Mouse (Mus musculus) embryonic facial prominence, embryonic 15.5 days (tissue): ENCODE data around the gene Pacrg. TPM values are rescaled to one million over a fixed set of nuclear protein-coding genes. Genes with fewer than 3 reads are reported as not detected.

Source experiments
- ATAC-seq: fragments of 200-750 bp; cut with Nextera tagmentation; 2 replicates; pipeline ENCODE4 v1.8.0; 2017; ENCODE audit warnings: low read depth, moderate TSS enrichment; ENCODE audit not compliant: insufficient number of reproducible peaks, low FRiP score, low TSS enrichment
- H3K27ac ChIP-seq: fragments of 300-500 bp; sonication (generic); replicated peaks from 2 replicates; pipeline ENCODE4 v1.5.1; 2015; ENCODE audit warnings: mild to moderate bottlenecking, inconsistent platforms
- H3K27me3 ChIP-seq: fragments of 300-500 bp; sonication (generic); 2 replicates; pipeline ENCODE4 v1.6.1; 2015; ENCODE audit warnings: inconsistent platforms
- H3K36me3 ChIP-seq: fragments of 300-500 bp; sonication (generic); 2 replicates; pipeline ENCODE4 v1.6.1; 2015; ENCODE audit warnings: mild to moderate bottlenecking, inconsistent platforms
- H3K4me1 ChIP-seq: fragments of 300-500 bp; sonication (generic); 2 replicates; pipeline ENCODE4 v1.6.1; 2015; ENCODE audit warnings: inconsistent platforms
- H3K4me2 ChIP-seq: fragments of 300-500 bp; sonication (generic); replicated peaks from 2 replicates; pipeline ENCODE4 v1.6.1; 2015; ENCODE audit warnings: mild to moderate bottlenecking, inconsistent platforms
- H3K4me3 ChIP-seq: fragments of 300-500 bp; sonication (generic); replicated peaks from 2 replicates; pipeline ENCODE4 v1.5.1; 2015; ENCODE audit warnings: mild to moderate bottlenecking, inconsistent platforms
- H3K9ac ChIP-seq: fragments of 300-500 bp; sonication (generic); 2 replicates; pipeline ENCODE4 v1.6.1; 2015; ENCODE audit warnings: inconsistent platforms
- H3K9me3 ChIP-seq: fragments of 300-500 bp; sonication (generic); replicated peaks from 2 replicates; pipeline ENCODE4 v1.6.1; 2016; ENCODE audit warnings: inconsistent platforms
- WGBS: fragments of 180-500 bp; shearing (Covaris S2); methylation state at CpG from one replicate; pipeline ENCODE4 v1.1.7; 2015; 5-methylcytosine and 5-hydroxymethylcytosine counted together
- polyA plus RNA-seq: library from polyadenylated mRNA; unstranded; fragments of >200 nt; fragmentation: Nextera tagmentation; extraction: Ambion mirVana; gene quantifications from 2 replicates; pipeline ENCODE4 v1.2.1, GENCODE M21; 2015

Gene Pacrg
- polyA plus RNA-seq, 1 experiment from 2014 or later, result 5.4 TPM

DNA sequence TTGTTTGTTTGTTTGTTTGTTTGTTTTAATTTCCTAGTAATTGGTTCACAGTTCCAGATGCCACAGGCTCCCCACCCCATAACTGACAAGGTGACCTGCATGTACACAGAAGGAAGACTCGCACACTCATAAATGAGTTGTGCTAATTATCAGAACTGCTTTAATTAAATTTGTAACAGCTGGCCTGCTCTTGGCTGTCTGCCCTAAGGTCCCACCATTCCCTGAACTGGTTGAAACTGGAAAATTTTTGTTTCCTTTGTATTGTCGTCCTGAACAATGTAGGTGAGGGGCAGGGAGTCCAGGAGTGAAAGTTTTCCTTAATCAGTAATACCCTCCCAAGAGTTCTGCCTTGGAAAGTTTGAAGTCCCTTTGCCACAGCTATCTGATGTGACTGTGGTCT is 219.5 kb downstream of the Pacrg start:
- Histone ChIP-seq H3K9ac (no peak overlapping the region), H3K4me1 (no peaks in the 10 kb centered on the region), H3K4me3 (no peak overlapping the region), H3K27ac (no peak overlapping the region), H3K27me3 (no peaks in the 10 kb centered on the region), H3K4me2 (no peak overlapping the region), H3K36me3 (no peaks in the 10 kb centered on the region), H3K9me3 (no peaks in the 10 kb centered on the region)
- WGBS, result 55% methylated on average over 2 of the region's 2 CpGs
- ATAC-seq, result no peak

DNA sequence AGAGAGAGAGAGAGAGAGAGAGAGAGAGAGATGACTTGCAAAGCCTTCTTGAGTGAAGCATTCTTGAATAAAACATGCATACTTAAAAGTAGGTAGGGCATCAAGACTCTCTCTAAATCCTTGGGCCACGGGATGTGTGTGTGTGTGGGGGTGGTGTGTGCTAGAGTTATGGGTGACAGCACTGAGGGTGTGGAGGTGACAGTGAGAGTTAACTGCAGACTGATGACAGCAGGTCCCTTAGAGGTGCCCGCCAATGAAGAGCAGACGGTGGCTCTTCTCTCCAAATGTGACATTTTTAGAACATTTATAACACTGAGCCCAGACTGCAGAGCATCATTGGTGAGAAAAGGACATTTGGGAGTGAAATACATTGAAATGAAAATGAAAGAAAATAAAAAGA is 220.2 kb downstream of the Pacrg start:
- no peak overlapping the region for H3K9ac ChIP-seq
- H3K27me3 ChIP-seq, result no peaks in the 10 kb centered on the region
- no peaks in the 10 kb centered on the region for H3K4me1 ChIP-seq
- 75% methylated on average over 3 of the region's 3 CpGs for WGBS
- ATAC-seq, result no peak
- no peak overlapping the region for H3K4me3 ChIP-seq
- H3K36me3 ChIP-seq, result no peaks in the 10 kb centered on the region
- no peaks in the 10 kb centered on the region for H3K9me3 ChIP-seq
- H3K27ac ChIP-seq, result no peak overlapping the region
- no peak overlapping the region for H3K4me2 ChIP-seq

DNA sequence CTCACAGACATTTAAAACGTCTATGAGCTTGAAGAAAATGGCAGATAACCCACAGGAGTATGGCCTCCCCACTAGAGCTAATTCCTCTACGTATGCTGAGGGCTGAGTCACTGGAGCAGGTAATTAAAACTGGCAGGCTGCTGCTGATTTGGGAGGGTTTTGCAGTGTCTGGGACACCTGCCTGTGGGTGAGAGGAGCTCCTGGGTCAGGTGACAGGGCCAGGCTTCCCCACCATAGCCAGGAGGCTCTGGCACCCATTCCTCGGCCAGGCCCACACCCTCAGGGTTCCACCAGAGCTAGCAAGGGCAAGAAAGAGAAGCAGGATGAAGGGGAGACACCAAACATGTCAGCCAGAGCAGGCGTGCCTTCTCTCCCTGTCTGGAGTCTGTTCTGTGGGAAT is 222.5 kb downstream of the Pacrg start:
- 41% methylated on average over 4 of the region's 4 CpGs for WGBS
- Histone ChIP-seq H3K27me3 (no peaks in the 10 kb centered on the region), H3K36me3 (no peaks in the 10 kb centered on the region), H3K9ac (no peak overlapping the region), H3K4me1 (no peaks in the 10 kb centered on the region), H3K4me2 (no peak overlapping the region), H3K9me3 (no peaks in the 10 kb centered on the region), H3K4me3 (no peak overlapping the region), H3K27ac (no peak overlapping the region)
- ATAC-seq, result no peak

DNA sequence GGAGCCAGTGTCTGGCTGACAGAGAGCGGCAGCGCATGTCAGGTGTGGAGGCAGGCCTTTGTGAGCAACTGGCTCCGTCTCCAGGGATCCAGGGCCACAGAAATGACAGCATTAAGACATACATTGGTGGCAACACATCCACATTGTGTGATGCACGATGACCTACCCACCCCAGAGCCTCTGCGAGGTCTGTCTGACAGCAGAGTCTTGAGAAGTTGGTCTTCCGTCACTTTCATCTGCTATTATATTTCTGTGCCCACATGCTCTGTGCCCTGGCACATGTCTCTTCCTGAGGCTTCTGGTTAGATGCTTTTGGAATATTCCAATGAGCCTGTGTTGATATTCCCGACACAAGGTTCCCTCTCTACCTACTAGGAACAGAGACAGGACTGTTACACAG is 224.5 kb downstream of the Pacrg start:
- ATAC-seq, result no peak
- Histone ChIP-seq H3K9me3 (no peaks in the 10 kb centered on the region), H3K9ac (no peak overlapping the region), H3K4me1 (no peaks in the 10 kb centered on the region), H3K4me3 (no peak overlapping the region), H3K27me3 (no peaks in the 10 kb centered on the region), H3K27ac (no peak overlapping the region), H3K36me3 (no peaks in the 10 kb centered on the region), H3K4me2 (no peak overlapping the region)
- 92% methylated on average over 7 of the region's 7 CpGs for whole genome bisulfite sequencing

DNA sequence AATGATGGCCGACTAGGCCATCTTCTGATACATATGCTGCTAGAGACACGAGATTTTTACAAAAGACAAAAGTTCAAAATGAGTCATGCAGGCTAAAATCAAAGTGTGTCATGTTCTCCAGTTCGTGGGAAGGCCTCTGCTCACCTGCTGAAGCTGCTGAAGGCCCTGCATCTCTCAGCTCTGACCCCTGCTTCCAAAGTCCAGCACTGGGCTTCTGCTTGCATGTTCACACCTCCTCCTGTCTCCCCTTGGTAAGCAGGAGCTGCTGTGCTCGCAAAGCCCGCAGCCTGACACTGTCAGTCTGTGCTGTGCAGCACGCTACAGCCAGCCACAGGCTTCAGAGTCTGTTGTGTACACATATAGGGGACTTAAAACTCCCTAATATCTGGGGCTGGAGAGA is 225.4 kb downstream of the Pacrg start:
- H3K27ac ChIP-seq, result no peak overlapping the region
- no peak overlapping the region for H3K4me2 ChIP-seq
- H3K4me1 ChIP-seq, result no peaks in the 10 kb centered on the region; the same call in 1 of the 2 replicates
- H3K36me3 ChIP-seq, result no peaks in the 10 kb centered on the region
- no peaks in the 10 kb centered on the region for H3K27me3 ChIP-seq
- H3K9me3 ChIP-seq, result no peaks in the 10 kb centered on the region
- no peak for ATAC-seq
- 83% methylated on average over 6 of the region's 6 CpGs for WGBS
- H3K4me3 ChIP-seq, result no peak overlapping the region
- no peak overlapping the region for H3K9ac ChIP-seq

DNA sequence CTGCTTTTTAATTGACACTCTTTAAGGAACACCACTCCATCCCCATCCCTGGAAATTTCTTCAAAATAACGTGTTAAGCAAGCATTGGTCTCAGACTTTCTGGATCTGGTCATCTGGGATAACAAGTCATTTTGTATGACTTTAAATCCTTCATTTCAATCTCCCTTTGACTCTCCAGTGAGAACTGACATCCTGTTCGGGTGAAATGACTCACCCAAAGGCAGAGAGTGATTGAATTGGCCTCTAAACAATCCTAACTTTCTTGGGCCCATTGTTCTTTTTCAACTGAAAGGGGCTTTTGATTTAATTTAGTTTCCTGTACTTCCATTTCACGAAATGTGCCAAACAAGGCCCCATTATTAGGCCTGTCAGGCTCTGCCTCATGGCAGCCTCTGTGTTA is 228.5 kb downstream of the Pacrg start:
- H3K9me3 ChIP-seq, result no peaks in the 10 kb centered on the region
- no peaks in the 10 kb centered on the region; the same call in 1 of the 2 replicates for H3K4me1 ChIP-seq
- H3K4me3 ChIP-seq, result no peak overlapping the region
- H3K36me3 ChIP-seq, result no peaks in the 10 kb centered on the region
- no peak for ATAC-seq
- H3K4me2 ChIP-seq, result no peak overlapping the region
- no peaks in the 10 kb centered on the region for H3K27me3 ChIP-seq
- H3K9ac ChIP-seq, result no peak overlapping the region
- H3K27ac ChIP-seq, result no peak overlapping the region
- WGBS, result 40% methylated on average over 3 of the region's 3 CpGs

DNA sequence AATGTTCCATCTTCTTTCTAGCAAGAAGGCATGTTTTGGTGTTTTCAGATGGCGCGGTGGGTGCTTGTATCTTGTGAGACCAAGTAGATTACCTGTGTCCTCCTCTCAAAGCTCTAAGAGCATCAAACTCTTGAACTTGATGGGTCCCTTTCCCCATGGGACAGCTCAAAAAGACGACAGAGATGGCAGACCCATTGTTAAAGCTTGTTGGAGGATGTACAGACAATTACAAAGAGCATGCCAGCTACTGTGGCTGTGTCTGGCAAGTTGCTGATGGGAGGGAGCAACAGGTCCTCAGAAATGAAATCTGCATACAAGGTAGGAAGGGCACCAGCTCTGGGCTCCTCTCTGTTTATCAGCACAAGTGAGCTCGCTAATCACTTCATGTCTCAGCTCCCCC is 232.0 kb downstream of the Pacrg start:
- WGBS, result 71% methylated on average over 4 of the region's 4 CpGs
- ATAC-seq, result no peak

DNA sequence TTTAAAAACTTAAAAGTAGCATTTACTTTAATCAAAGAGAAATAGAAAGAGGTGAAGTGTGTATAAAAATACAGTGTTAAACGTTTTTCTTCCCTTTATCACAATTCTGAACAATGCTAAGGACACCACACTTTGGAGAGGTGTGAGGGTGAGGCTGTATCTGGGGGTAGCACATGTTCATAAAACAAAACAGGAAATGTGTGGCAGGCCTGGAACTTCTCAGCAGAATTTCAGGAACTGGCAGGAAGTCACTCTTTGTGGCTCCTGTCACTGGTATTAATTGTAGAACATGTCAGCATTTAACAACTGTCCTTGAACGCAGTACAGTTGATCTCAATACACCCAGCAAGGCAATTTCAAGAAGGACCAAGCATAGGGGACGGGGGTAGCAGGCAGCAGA is 234.0 kb downstream of the Pacrg start:
- Histone ChIP-seq H3K4me3 (no peak overlapping the region), H3K27ac (no peak overlapping the region), H3K27me3 (no peaks in the 10 kb centered on the region), H3K4me1 (no peaks in the 10 kb centered on the region; the same call in 1 of the 2 replicates), H3K9me3 (no peaks in the 10 kb centered on the region), H3K4me2 (no peak overlapping the region), H3K36me3 (no peaks in the 10 kb centered on the region), H3K9ac (no peak overlapping the region)
- no peak for ATAC-seq
- 42% methylated on average over 3 of the region's 3 CpGs for WGBS

More for the DNA sequence above, 232.0 kb downstream of the Pacrg start:
- no peak overlapping the region for H3K4me3 ChIP-seq
- H3K9ac ChIP-seq, result no peak overlapping the region
- H3K27me3 ChIP-seq, result no peaks in the 10 kb centered on the region
- H3K4me2 ChIP-seq, result no peak overlapping the region
- no peaks in the 10 kb centered on the region for H3K9me3 ChIP-seq
- H3K4me1 ChIP-seq, result no peaks in the 10 kb centered on the region; the same call in 1 of the 2 replicates
- no peaks in the 10 kb centered on the region for H3K36me3 ChIP-seq
- H3K27ac ChIP-seq, result no peak overlapping the region

DNA sequence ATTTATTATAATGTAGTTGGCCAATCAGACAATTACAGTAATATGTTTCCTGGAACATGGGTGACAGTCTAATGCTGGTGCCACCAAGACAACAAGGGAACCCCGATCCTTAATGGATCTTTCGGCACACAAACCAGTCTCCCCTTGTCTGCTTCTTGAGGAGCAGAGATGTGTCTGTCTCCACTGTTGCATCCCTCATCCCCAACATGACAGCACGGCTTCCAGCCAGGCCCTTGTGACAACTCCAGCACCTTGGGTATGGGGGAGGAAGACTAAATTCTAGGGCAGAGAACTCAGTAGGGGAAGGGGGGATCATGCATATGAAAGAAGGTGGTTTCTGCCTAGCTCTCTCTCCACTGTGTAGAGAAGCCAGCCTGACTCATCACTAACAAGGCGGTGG is 242.4 kb downstream of the Pacrg start:
- Histone ChIP-seq H3K4me3 (no peak overlapping the region), H3K27me3 (no peaks in the 10 kb centered on the region), H3K9me3 (no peaks in the 10 kb centered on the region), H3K4me1 (no peaks in the 10 kb centered on the region), H3K4me2 (no peak overlapping the region), H3K9ac (no peak overlapping the region), H3K27ac (no peak overlapping the region), H3K36me3 (no peaks in the 10 kb centered on the region)
- no peak for ATAC-seq
- WGBS, result 86% methylated on average over 4 of the region's 4 CpGs

DNA sequence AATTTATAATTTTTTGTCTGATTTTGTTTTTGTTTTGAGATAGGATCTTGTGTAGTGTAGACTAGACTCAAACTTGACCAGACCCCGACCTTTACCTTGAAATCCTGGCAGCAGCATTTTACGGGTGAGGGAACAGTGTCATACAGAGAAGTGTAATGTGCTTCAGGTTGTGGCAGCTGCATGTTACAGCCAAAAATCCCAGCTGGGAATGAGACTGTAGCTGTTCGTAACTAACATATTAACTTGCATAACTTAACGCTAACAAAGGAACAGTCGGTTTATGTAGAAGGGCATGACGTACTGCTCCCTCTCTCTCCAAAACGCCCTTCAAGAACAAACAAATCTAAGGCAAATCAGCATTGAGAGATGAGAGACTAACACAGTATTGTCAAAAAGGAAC is 250.5 kb downstream of the Pacrg start:
- Histone ChIP-seq H3K4me2 (no peak overlapping the region), H3K9ac (no peak overlapping the region), H3K9me3 (no peaks in the 10 kb centered on the region), H3K27ac (no peak overlapping the region), H3K4me3 (no peak overlapping the region), H3K27me3 (no peaks in the 10 kb centered on the region), H3K4me1 (no peaks in the 10 kb centered on the region), H3K36me3 (no peaks in the 10 kb centered on the region)
- WGBS, result 58% methylated on average over 7 of the region's 7 CpGs
- no peak for ATAC-seq

DNA sequence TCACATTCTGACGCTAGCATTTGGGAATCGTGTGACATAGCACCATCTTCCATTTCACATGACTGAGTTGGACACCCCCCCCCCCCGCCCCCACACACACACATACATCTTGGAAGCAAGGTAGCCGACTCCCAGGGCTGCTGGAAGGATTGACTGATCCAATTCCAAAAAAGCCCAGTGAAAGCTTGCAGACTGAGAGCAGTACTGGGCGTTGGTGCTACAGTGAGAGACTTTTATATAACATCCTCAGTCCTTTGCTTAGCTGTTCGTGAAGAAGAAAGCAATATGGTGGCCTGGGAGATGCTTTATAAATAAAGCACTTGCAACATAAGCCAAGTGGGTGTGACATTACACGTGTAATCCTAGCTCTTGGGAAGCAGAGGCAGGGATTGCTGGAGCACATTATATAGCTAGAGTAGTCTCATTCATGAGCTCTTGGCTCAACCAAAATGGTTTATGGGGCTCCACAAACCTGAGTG is 251.2 kb downstream of the Pacrg start:
- 79% methylated on average over 7 of the region's 7 CpGs for WGBS
- H3K4me2 ChIP-seq, result no peak overlapping the region
- no peaks in the 10 kb centered on the region for H3K27me3 ChIP-seq
- H3K4me1 ChIP-seq, result no peaks in the 10 kb centered on the region
- no peak overlapping the region for H3K9ac ChIP-seq
- H3K9me3 ChIP-seq, result no peaks in the 10 kb centered on the region
- no peaks in the 10 kb centered on the region for H3K36me3 ChIP-seq
- no peak for ATAC-seq
- no peak overlapping the region for H3K27ac ChIP-seq
- H3K4me3 ChIP-seq, result no peak overlapping the region

DNA sequence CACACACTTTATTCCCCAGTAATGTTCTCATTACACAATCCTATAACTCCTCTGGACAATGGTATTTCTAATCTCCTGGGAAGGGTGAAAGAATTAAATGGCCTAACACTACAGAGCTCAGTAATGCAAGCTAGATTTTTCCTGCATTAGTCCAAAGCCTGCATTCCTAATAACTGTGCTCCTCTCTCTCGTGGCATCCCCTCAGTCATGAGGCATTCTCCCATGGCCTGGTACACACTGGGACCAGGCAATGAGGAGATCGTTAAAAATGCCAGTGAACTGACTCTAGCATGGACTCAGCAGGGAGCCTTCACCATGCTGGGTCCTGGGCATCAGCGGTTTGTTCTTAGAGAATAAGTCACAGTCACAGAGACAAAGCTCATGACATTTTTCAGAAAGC is 256.8 kb downstream of the Pacrg start:
- Histone ChIP-seq H3K27ac (no peak overlapping the region), H3K36me3 (no peaks in the 10 kb centered on the region), H3K9ac (no peak overlapping the region), H3K4me2 (no peak overlapping the region), H3K4me1 (no peaks in the 10 kb centered on the region), H3K4me3 (no peak overlapping the region), H3K9me3 (no peaks in the 10 kb centered on the region), H3K27me3 (no peaks in the 10 kb centered on the region)
- 65% methylated on average over 3 of the region's 3 CpGs for WGBS
- no peak for ATAC-seq
